Mouse (Mus musculus): ENCODE results near the gene Hs2st1. TPM values are rescaled to one million over a fixed set of nuclear protein-coding genes. Genes with fewer than 3 reads are reported as not detected.

Hs2st1 gene
- polyA plus RNA-seq, 1 experiment from 2014 or later = 16.2 TPM

GRCm38 (mm10) chr3:144436076-144436475 is 133.9 kb downstream of the Hs2st1 start:
- 86% methylated on average over 3 of the region's 3 CpGs for WGBS
- DNase-seq (ENCODE audit: low spot score) = no peak

GRCm38 (mm10) chr3:144435281-144435680 is 134.7 kb downstream of the Hs2st1 start:
- Histone ChIP-seq H3K36me3 (replicated peaks; ENCODE audit: control insufficient read depth, insufficient read depth, low read depth, low read length) (no peaks in the 10 kb centered on the region; the same call in 1 of the 2 replicates), H3K9ac (replicated peaks; ENCODE audit: low read length) (no peak overlapping the region), H3K9me3 (replicated peaks; ENCODE audit: control insufficient read depth, low read length) (no peaks in the 10 kb centered on the region), H3K27me3 (ENCODE audit: control insufficient read depth, insufficient read depth, low read length) (no peaks in the 10 kb centered on the region), H3K4me2 (ENCODE audit: low read depth, low read length) (no peak overlapping the region), H3K4me3 (ENCODE audit: low read depth, low read length) (no peak overlapping the region), H3K27ac (replicated peaks; ENCODE audit: low read depth, low read length) (no peak overlapping the region), H3K4me1 (ENCODE audit: control insufficient read depth, insufficient read depth, low read length) (no peaks in the 10 kb centered on the region)
- 92% methylated on average over 16 of the region's 16 CpGs for WGBS
- no peak for DNase-seq (ENCODE audit: low spot score)
- no peak for ATAC-seq (replicated peaks; ENCODE audit: insufficient number of reproducible peaks, low FRiP score, low TSS enrichment, low read depth)

More at GRCm38 (mm10) chr3:144436076-144436475, 133.9 kb downstream of the Hs2st1 start:
- no peak for ATAC-seq (replicated peaks; ENCODE audit: insufficient number of reproducible peaks, low FRiP score, low TSS enrichment, low read depth)
- no peaks in the 10 kb centered on the region for H3K9me3 ChIP-seq (replicated peaks; ENCODE audit: control insufficient read depth, low read length)
- H3K27ac ChIP-seq (replicated peaks; ENCODE audit: low read depth, low read length) = no peak overlapping the region
- H3K36me3 ChIP-seq (replicated peaks; ENCODE audit: control insufficient read depth, insufficient read depth, low read depth, low read length) = no peaks in the 10 kb centered on the region; the same call in 1 of the 2 replicates
- H3K27me3 ChIP-seq (ENCODE audit: control insufficient read depth, insufficient read depth, low read length) = no peaks in the 10 kb centered on the region
- no peak overlapping the region for H3K4me3 ChIP-seq (ENCODE audit: low read depth, low read length)
- no peaks in the 10 kb centered on the region for H3K4me1 ChIP-seq (ENCODE audit: control insufficient read depth, insufficient read depth, low read length)
- H3K4me2 ChIP-seq (ENCODE audit: low read depth, low read length) = no peak overlapping the region
- no peak overlapping the region for H3K9ac ChIP-seq (replicated peaks; ENCODE audit: low read length)

GRCm38 (mm10) chr3:144434276-144434675 is 135.7 kb downstream of the Hs2st1 start:
- Histone ChIP-seq H3K9me3 (replicated peaks; ENCODE audit: control insufficient read depth, low read length) (no peaks in the 10 kb centered on the region), H3K36me3 (replicated peaks; ENCODE audit: control insufficient read depth, insufficient read depth, low read depth, low read length) (no peaks in the 10 kb centered on the region; the same call in 1 of the 2 replicates), H3K4me3 (ENCODE audit: low read depth, low read length) (no peak overlapping the region), H3K27ac (replicated peaks; ENCODE audit: low read depth, low read length) (no peak overlapping the region), H3K9ac (replicated peaks; ENCODE audit: low read length) (no peak overlapping the region), H3K4me2 (ENCODE audit: low read depth, low read length) (no peak overlapping the region), H3K27me3 (ENCODE audit: control insufficient read depth, insufficient read depth, low read length) (no peaks in the 10 kb centered on the region), H3K4me1 (ENCODE audit: control insufficient read depth, insufficient read depth, low read length) (no peaks in the 10 kb centered on the region)
- DNase-seq (ENCODE audit: low spot score) (no peak), ATAC-seq (replicated peaks; ENCODE audit: insufficient number of reproducible peaks, low FRiP score, low TSS enrichment, low read depth) (no peak)
- WGBS = 91% methylated on average over 17 of the region's 17 CpGs

- H3K27ac ChIP-seq (replicated peaks; ENCODE audit: low read depth, low read length) = no peak overlapping the region
- no peak overlapping the region for H3K4me3 ChIP-seq (ENCODE audit: low read depth, low read length)
- DNase-seq (ENCODE audit: low spot score) = no peak
- no peaks in the 10 kb centered on the region for H3K27me3 ChIP-seq (ENCODE audit: control insufficient read depth, insufficient read depth, low read length)
- H3K9me3 ChIP-seq (replicated peaks; ENCODE audit: control insufficient read depth, low read length) = no peaks in the 10 kb centered on the region
- ATAC-seq (replicated peaks; ENCODE audit: insufficient number of reproducible peaks, low FRiP score, low TSS enrichment, low read depth) = no peak
- no peak overlapping the region for H3K4me2 ChIP-seq (ENCODE audit: low read depth, low read length)
- WGBS = 84% methylated on average over 7 of the region's 7 CpGs
- H3K9ac ChIP-seq (replicated peaks; ENCODE audit: low read length) = no peak overlapping the region
- H3K36me3 ChIP-seq (replicated peaks; ENCODE audit: control insufficient read depth, insufficient read depth, low read depth, low read length) = no peaks in the 10 kb centered on the region; the same call in 1 of the 2 replicates
- H3K4me1 ChIP-seq (ENCODE audit: control insufficient read depth, insufficient read depth, low read length) = no peaks in the 10 kb centered on the region
These were observed 136.9 kb downstream of the Hs2st1 start for GRCm38 (mm10) chr3:144433039-144433438.

GRCm38 (mm10) chr3:144432143-144432577 is 137.8 kb downstream of the Hs2st1 start:
- H3K36me3 ChIP-seq (replicated peaks; ENCODE audit: control insufficient read depth, insufficient read depth, low read depth, low read length) = no peaks in the 10 kb centered on the region
- no peaks in the 10 kb centered on the region for H3K9me3 ChIP-seq (replicated peaks; ENCODE audit: control insufficient read depth, low read length)
- no peak overlapping the region for H3K4me3 ChIP-seq (ENCODE audit: low read depth, low read length)
- H3K9ac ChIP-seq (replicated peaks; ENCODE audit: low read length) = no peak overlapping the region
- H3K27me3 ChIP-seq (ENCODE audit: control insufficient read depth, insufficient read depth, low read length) = no peaks in the 10 kb centered on the region
- H3K27ac ChIP-seq (replicated peaks; ENCODE audit: low read depth, low read length) = no peak overlapping the region
- H3K4me1 ChIP-seq (ENCODE audit: control insufficient read depth, insufficient read depth, low read length) = no peaks in the 10 kb centered on the region
- DNase-seq (ENCODE audit: low spot score) = no peak
- no peak for ATAC-seq (replicated peaks; ENCODE audit: insufficient number of reproducible peaks, low FRiP score, low TSS enrichment, low read depth)
- WGBS = 80% methylated on average over 10 of the region's 10 CpGs
- H3K4me2 ChIP-seq (ENCODE audit: low read depth, low read length) = no peak overlapping the region

- H3K36me3 ChIP-seq (replicated peaks; ENCODE audit: control insufficient read depth, insufficient read depth, low read depth, low read length) = no peaks in the 10 kb centered on the region
- DNase-seq (ENCODE audit: low spot score) = peak; percentile 49
- H3K4me3 ChIP-seq (ENCODE audit: low read depth, low read length) = no peak overlapping the region
- H3K9me3 ChIP-seq (replicated peaks; ENCODE audit: control insufficient read depth, low read length) = no peaks in the 10 kb centered on the region
- H3K4me2 ChIP-seq (ENCODE audit: low read depth, low read length) = no peak overlapping the region
- H3K9ac ChIP-seq (replicated peaks; ENCODE audit: low read length) = no peak overlapping the region
- no peaks in the 10 kb centered on the region for H3K27me3 ChIP-seq (ENCODE audit: control insufficient read depth, insufficient read depth, low read length)
- ATAC-seq (replicated peaks; ENCODE audit: insufficient number of reproducible peaks, low FRiP score, low TSS enrichment, low read depth) = peak; percentile 31; the same call in 1 of the 2 replicates
- 65% methylated on average over 8 of the region's 8 CpGs for WGBS
- H3K4me1 ChIP-seq (ENCODE audit: control insufficient read depth, insufficient read depth, low read length) = no peaks in the 10 kb centered on the region
- H3K27ac ChIP-seq (replicated peaks; ENCODE audit: low read depth, low read length) = no peak overlapping the region
These were observed 141.2 kb downstream of the Hs2st1 start for GRCm38 (mm10) chr3:144428514-144429431.

GRCm38 (mm10) chr3:144425041-144425448 is 144.9 kb downstream of the Hs2st1 start:
- H3K4me1 ChIP-seq (ENCODE audit: control insufficient read depth, insufficient read depth, low read length) = no peaks in the 10 kb centered on the region
- no peaks in the 10 kb centered on the region for H3K27me3 ChIP-seq (ENCODE audit: control insufficient read depth, insufficient read depth, low read length)
- WGBS = 85% methylated on average over 4 of the region's 4 CpGs
- H3K27ac ChIP-seq (replicated peaks; ENCODE audit: low read depth, low read length) = no peak overlapping the region
- no peak overlapping the region for H3K4me2 ChIP-seq (ENCODE audit: low read depth, low read length)
- DNase-seq (ENCODE audit: low spot score) (no peak), ATAC-seq (replicated peaks; ENCODE audit: insufficient number of reproducible peaks, low FRiP score, low TSS enrichment, low read depth) (no peak)
- H3K4me3 ChIP-seq (ENCODE audit: low read depth, low read length) = no peak overlapping the region
- no peaks in the 10 kb centered on the region for H3K36me3 ChIP-seq (replicated peaks; ENCODE audit: control insufficient read depth, insufficient read depth, low read depth, low read length)
- no peaks in the 10 kb centered on the region for H3K9me3 ChIP-seq (replicated peaks; ENCODE audit: control insufficient read depth, low read length)
- no peak overlapping the region for H3K9ac ChIP-seq (replicated peaks; ENCODE audit: low read length)
